Mouse (Mus musculus) CH12.LX (cell line): ENCODE results near the gene Flywch2.

ENCODE experiments used
- CHD1 ChIP-seq: IDR thresholded peaks from 2 replicates; pipeline ENCODE4 v1.6.1; 2012; ENCODE audit warnings: low read depth, low read length, improper control_type of control experiment, inconsistent platforms
- CTCF ChIP-seq, 2 experiments: IDR thresholded peaks in 1 of 2; conservative IDR thresholded peaks in 1 of 2; 2 replicates each; pipeline ENCODE4 v1.5.1; 2011 to 2012; ENCODE audit warnings: low read depth in 2 of 2, low read length in 2 of 2, improper control_type of control experiment in 1 of 2, inconsistent platforms in 1 of 2, mild to moderate bottlenecking in 1 of 2, moderate library complexity in 1 of 2
- MAX ChIP-seq: IDR thresholded peaks from 2 replicates; pipeline ENCODE4 v1.6.1; 2011; ENCODE audit warnings: low read length, improper control_type of control experiment
- UBTF ChIP-seq: IDR thresholded peaks from 2 replicates; pipeline ENCODE4 v1.6.1; 2012; ENCODE audit warnings: low read depth, mild to moderate bottlenecking, inconsistent platforms, low read length, improper control_type of control experiment, moderate library complexity
- USF1 ChIP-seq: IDR thresholded peaks from 2 replicates; pipeline ENCODE4 v1.6.1; 2014; ENCODE audit warnings: low read depth, mild to moderate bottlenecking, inconsistent platforms, low read length, improper control_type of control experiment
- ZC3H11A ChIP-seq: IDR thresholded peaks from 2 replicates; pipeline ENCODE4 v1.6.1; 2012; ENCODE audit warnings: low read depth, mild to moderate bottlenecking, inconsistent platforms, low read length, improper control_type of control experiment
- ZNF384 ChIP-seq: IDR thresholded peaks from 2 replicates; pipeline ENCODE4 v1.6.1; 2012; ENCODE audit warnings: low read depth, low read length, improper control_type of control experiment, inconsistent platforms

GRCm38 (mm10) chr17:23777141-23777540 lies 8.7 kb downstream of the Flywch2 start:
- TF ChIP-seq CHD1 (no peak), CTCF (conservative IDR thresholded peaks at IDR 0.05 in 1 of 2, IDR thresholded peaks at IDR 0.05 in 1 of 2; ENCODE audit: low read depth in 2 of 2, low read length in 2 of 2) (no peak), ZC3H11A (no peak), UBTF (no peak), MAX (no peak), ZNF384 (no peak), USF1 (no peak)
